Mouse (Mus musculus) liver, embryonic 14.5 days (tissue): ENCODE measurements at regions not wholly inside any gene's neighbourhood (a gene's known extent, or its start where the extent isn't known, plus 50 kb on each side); places are given as distances from the start of the nearest gene placed in this dataset.

Experiments
- ATAC-seq: fragments of 200-750 bp; cut with Nextera tagmentation; 2 replicates; pipeline ENCODE4 v1.8.0; 2017; ENCODE audit warnings: moderate number of reproducible peaks, mild to moderate bottlenecking, moderate library complexity; ENCODE audit not compliant: insufficient read depth
- DNase-seq, 3 experiments: peaks; one replicate each; pipeline ENCODE4 v3.0.0-alpha.2; 2012 to 2013; ENCODE audit warnings: low read depth in 3 of 3, low spot score in 3 of 3
- H3K27ac ChIP-seq: fragments of 300-500 bp; sonication (generic); 2 replicates; pipeline ENCODE4 v1.5.1; 2014; ENCODE audit warnings: moderate library complexity, mild to moderate bottlenecking, control low read depth, inconsistent platforms
- H3K27me3 ChIP-seq: fragments of 300-500 bp; sonication (generic); 2 replicates; pipeline ENCODE4 v1.6.1; 2014; ENCODE audit warnings: mild to moderate bottlenecking, low read length, moderate library complexity; ENCODE audit not compliant: control insufficient read depth, insufficient read depth
- H3K36me3 ChIP-seq: fragments of 300-500 bp; sonication (generic); replicated peaks from 2 replicates; pipeline ENCODE4 v1.6.1; 2014; ENCODE audit warnings: low read depth; ENCODE audit not compliant: control insufficient read depth, insufficient read depth
- H3K4me1 ChIP-seq, 2 experiments: fragments of 200-500 bp in 1 of 2; fragments of 300-500 bp in 1 of 2; sonication (generic) in 1 of 2; replicated peaks; 2 replicates each; pipeline ENCODE4 v1.6.1; 2012 to 2014; ENCODE audit warnings: antibody characterized with exemption in 1 of 2, inconsistent platforms in 1 of 2, low read length in 1 of 2; ENCODE audit not compliant: control insufficient read depth in 2 of 2, insufficient read depth in 2 of 2
- H3K4me2 ChIP-seq: fragments of 300-500 bp; sonication (generic); 2 replicates; pipeline ENCODE4 v1.6.1; 2014; ENCODE audit warnings: low read depth, mild to moderate bottlenecking, control low read depth, moderate library complexity
- H3K4me3 ChIP-seq, 2 experiments: fragments of 200-500 bp in 1 of 2; fragments of 300-500 bp in 1 of 2; sonication (generic) in 1 of 2; 2 replicates each; pipeline ENCODE4 v1.5.1; 2012 to 2014; ENCODE audit warnings: low read depth in 2 of 2, low read length in 2 of 2, mild to moderate bottlenecking in 2 of 2, control low read depth in 1 of 2, inconsistent platforms in 1 of 2, moderate library complexity in 1 of 2; ENCODE audit not compliant: insufficient read depth in 1 of 2
- H3K9ac ChIP-seq: fragments of 300-500 bp; sonication (generic); replicated peaks from 2 replicates; pipeline ENCODE4 v1.6.1; 2014; ENCODE audit warnings: mild to moderate bottlenecking, control low read depth, moderate library complexity
- H3K9me3 ChIP-seq: fragments of 300-500 bp; sonication (generic); 2 replicates; pipeline ENCODE4 v1.6.1; 2016; ENCODE audit warnings: low read length, mixed read lengths; ENCODE audit not compliant: control insufficient read depth
- CTCF ChIP-seq: IDR thresholded peaks from 2 replicates; pipeline ENCODE4 v1.5.1; 2016; ENCODE audit warnings: antibody characterized with exemption, low read depth, control low read depth
- EP300 ChIP-seq: IDR thresholded peaks from 2 replicates; pipeline ENCODE4 v1.6.1; 2016; ENCODE audit warnings: antibody characterized with exemption, low read depth
- WGBS: fragments of 180-500 bp; shearing (Covaris S2); extraction: QIAGEN DNeasy Blood & Tissue Kit; methylation state at CpG from one replicate; pipeline ENCODE4 v1.1.7; 2014; ENCODE audit not compliant: insufficient replicate concordance; 5-methylcytosine and 5-hydroxymethylcytosine counted together

DNA sequence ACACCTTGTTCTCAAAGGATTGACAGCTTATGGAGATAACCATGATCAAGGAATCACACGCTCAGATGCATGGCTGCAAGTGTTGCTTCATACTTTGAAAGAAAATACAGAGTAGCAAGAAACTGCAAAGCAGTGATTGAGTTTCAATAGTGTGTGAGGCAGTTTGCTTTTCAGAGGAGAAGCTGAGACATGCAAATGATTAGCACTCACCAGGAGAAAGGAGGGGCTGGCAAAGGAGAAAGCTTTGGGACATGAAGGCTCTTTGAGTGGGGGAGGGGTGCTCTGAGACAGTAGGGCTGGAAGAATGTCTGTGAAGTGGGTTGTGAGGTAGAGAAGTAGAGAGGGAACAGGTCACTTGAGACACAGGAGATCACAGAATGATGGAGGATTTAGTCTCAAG, 238.7 kb upstream of the Fggy start:
- Histone ChIP-seq H3K27me3 (no peaks in the 10 kb centered on the region), H3K36me3 (no peaks in the 10 kb centered on the region), H3K27ac (no peak overlapping the region), H3K4me3 (no peak overlapping the region), H3K4me2 (no peak overlapping the region), H3K4me1 (no peaks in the 10 kb centered on the region), H3K9me3 (no peaks in the 10 kb centered on the region), H3K9ac (no peak overlapping the region)
- ATAC-seq, result no peak
- WGBS, result 35% methylated on average over 1 of the region's 1 CpGs
- TF ChIP-seq CTCF (no peak), EP300 (no peak)
- DNase-seq, result no peak

DNA sequence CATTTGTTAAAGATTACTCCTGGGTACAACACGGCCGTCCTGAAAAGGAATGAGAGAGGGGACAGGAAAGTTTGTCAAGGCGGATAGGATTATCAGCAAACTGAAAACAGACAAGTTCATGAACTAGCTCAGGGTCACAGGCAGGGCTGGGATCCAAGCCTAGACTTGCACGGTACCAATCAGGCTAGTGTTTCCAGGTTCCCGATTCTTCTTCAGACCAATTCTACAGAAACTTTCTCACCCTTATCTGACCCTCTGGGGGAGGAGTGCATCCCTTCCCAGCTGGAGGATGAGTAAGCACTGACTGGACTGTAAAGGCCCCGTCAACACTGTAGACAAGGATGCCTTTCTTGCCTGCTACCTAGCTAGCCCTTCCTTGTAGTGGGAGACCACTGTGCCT, 238.3 kb upstream of the Fggy start:
- DNase-seq (no peak), ATAC-seq (no peak)
- Histone ChIP-seq H3K9me3 (no peaks in the 10 kb centered on the region), H3K36me3 (no peaks in the 10 kb centered on the region), H3K9ac (no peak overlapping the region), H3K4me2 (no peak overlapping the region), H3K4me1 (no peaks in the 10 kb centered on the region), H3K4me3 (no peak overlapping the region), H3K27ac (no peak overlapping the region), H3K27me3 (no peaks in the 10 kb centered on the region)
- WGBS, result 50% methylated on average over 6 of the region's 6 CpGs
- no peak for TF ChIP-seq CTCF
- TF ChIP-seq EP300, result no peak

DNA sequence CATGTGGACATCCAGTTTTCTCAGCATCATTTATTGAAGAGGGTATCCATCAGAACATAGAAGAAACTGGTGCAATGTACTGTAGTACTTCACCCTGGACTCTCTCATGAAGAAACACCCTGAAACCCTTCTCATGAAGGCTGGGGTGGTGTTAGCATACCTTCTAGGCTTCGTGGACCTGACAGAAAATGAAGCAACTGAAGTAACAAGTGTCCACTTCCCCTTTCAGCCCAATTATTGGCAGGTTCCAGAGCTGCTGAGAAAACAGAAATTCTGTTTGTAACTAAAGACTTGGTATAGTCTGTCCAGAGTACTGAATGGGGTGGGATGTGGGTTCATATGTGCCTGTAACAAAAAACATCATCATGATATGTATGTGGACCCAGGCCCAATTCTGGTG, 231.4 kb upstream of the Fggy start:
- no peak overlapping the region for H3K9ac ChIP-seq
- H3K9me3 ChIP-seq, result no peaks in the 10 kb centered on the region
- no peak overlapping the region for H3K4me2 ChIP-seq
- no peaks in the 10 kb centered on the region for H3K4me1 ChIP-seq
- no peak overlapping the region for H3K27ac ChIP-seq
- ATAC-seq, result no peak
- whole genome bisulfite sequencing, result 11% methylated on average over 1 of the region's 1 CpGs
- no peaks in the 10 kb centered on the region for H3K27me3 ChIP-seq
- H3K4me3 ChIP-seq, result no peak overlapping the region
- H3K36me3 ChIP-seq, result no peaks in the 10 kb centered on the region
- no peak for DNase-seq
- no peak for TF ChIP-seq EP300
- no peak for TF ChIP-seq CTCF

DNA sequence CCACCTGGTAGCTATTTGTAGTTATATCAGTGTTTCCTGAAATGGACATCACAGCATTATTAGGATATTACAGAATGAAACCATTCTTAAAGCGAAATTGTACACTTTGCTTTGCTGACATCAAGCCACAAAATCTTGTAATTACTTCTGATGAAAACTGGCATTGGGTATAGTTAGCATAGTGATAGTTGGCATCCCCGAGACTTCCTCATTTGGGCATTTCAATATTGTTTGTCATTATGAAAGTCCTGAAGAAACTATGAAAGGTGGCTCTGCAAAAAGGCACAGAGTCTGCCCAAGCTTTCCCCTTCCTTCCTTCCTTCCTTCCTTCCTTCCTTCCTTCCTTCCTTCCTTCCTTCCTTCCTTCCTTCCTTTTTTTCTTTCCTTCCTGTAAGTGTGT, 217.5 kb upstream of the Fggy start:
- Histone ChIP-seq H3K9ac (no peak overlapping the region), H3K4me2 (no peak overlapping the region), H3K36me3 (no peaks in the 10 kb centered on the region), H3K27ac (no peak overlapping the region), H3K4me3 (no peak overlapping the region), H3K27me3 (no peaks in the 10 kb centered on the region), H3K9me3 (no peaks in the 10 kb centered on the region), H3K4me1 (no peaks in the 10 kb centered on the region)
- 45% methylated on average over 2 of the region's 2 CpGs for WGBS
- DNase-seq (no peak), ATAC-seq (no peak)
- TF ChIP-seq CTCF (no peak), EP300 (no peak)

DNA sequence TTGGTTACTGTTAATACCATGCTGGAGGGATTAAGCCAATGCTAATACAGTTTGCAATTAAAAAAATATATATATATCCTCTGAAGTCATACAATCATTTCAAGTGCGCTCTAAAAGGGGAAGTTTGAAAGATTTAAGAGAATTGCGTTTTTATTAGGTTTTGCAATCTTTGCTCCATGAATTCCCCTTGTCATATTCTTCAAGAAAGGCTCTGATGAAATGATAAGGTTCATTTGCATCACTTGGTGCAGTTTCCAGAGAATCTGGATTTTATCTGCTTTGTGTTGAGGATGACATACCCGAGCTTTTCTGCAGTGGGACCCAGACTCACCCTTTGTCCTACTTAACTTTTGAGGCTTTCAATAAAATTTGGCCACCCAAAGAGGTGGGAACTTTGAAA, 216.4 kb upstream of the Fggy start:
- no peaks in the 10 kb centered on the region for H3K4me1 ChIP-seq
- DNase-seq (no peak), ATAC-seq (no peak)
- H3K36me3 ChIP-seq, result no peaks in the 10 kb centered on the region
- TF ChIP-seq EP300, result no peak
- TF ChIP-seq CTCF, result no peak
- H3K27me3 ChIP-seq, result no peaks in the 10 kb centered on the region
- H3K27ac ChIP-seq, result no peak overlapping the region
- no peak overlapping the region for H3K4me3 ChIP-seq
- no peak overlapping the region for H3K9ac ChIP-seq
- H3K4me2 ChIP-seq, result no peak overlapping the region
- 35% methylated on average over 3 of the region's 3 CpGs for WGBS
- no peaks in the 10 kb centered on the region for H3K9me3 ChIP-seq

DNA sequence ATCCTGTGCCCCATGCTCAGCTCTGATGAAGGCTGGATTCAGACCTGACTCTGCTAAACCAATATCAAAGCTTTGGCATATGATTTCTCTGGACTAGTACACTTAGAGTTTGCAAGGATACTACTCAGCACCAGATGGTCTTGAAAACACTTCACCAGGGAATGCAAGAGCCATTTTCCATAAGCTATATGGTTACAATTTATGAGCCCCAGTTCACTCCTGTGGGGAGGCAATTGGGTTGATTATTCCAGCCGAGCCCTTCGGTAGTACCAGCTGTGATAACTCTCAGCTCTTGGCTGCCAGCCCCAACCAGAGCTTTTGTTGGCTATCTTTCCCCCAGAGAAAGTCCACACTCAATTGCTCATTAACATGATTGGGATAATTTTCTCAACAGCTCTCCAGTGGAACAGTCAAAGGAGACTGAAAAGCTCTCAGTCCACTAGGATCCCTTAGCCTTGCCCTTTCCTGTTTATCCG, 210.5 kb upstream of the Fggy start:
- no peaks in the 10 kb centered on the region for H3K9me3 ChIP-seq
- H3K4me3 ChIP-seq, result no peak overlapping the region
- H3K9ac ChIP-seq, result no peak overlapping the region
- H3K27me3 ChIP-seq, result no peaks in the 10 kb centered on the region
- H3K27ac ChIP-seq, result no peak overlapping the region
- H3K36me3 ChIP-seq, result no peaks in the 10 kb centered on the region
- no peak for DNase-seq
- ATAC-seq, result no peak
- H3K4me2 ChIP-seq, result no peak overlapping the region
- no peak for TF ChIP-seq CTCF
- TF ChIP-seq EP300, result no peak
- no peaks in the 10 kb centered on the region for H3K4me1 ChIP-seq
- WGBS, result 61% methylated on average over 3 of the region's 3 CpGs
